Mouse (Mus musculus) 3134 (cell line): ENCODE measurements at regions not wholly inside any gene's neighbourhood (a gene's known extent, or its start where the extent isn't known, plus 50 kb on each side); places are given as distances from the start of the nearest gene placed in this dataset.

ENCODE experiments used
- DNase-seq: peaks from one replicate; pipeline ENCODE4 v3.0.0-alpha.2; 2011; ENCODE audit warnings: low spot score; ENCODE audit not compliant: insufficient read length; ENCODE audit errors: extremely low read depth

DNA sequence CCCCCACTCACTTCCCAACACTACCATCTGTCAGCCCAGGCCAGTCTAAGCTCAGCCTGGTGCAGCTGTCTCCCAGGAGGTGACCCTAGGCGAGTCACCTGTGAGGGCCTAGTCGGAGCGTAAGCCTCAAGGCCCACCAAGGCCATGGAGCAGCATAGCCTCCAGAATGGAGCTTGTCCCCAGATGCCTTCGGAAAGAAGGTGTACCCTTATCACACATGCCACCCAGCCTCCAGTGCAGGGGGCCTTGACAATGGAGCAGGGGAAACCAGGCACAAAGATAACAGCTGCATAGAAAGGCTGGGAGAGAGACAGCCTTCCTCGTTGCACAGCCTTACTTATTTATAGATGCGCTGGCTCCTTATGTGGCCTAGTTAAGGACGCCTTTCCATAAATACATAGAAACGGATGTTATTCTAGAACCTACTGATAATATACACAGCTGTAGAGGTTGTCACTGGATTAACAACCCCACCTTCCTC lies 145.0 kb upstream of the Cpeb2 start:
- no peak for DNase-seq

DNA sequence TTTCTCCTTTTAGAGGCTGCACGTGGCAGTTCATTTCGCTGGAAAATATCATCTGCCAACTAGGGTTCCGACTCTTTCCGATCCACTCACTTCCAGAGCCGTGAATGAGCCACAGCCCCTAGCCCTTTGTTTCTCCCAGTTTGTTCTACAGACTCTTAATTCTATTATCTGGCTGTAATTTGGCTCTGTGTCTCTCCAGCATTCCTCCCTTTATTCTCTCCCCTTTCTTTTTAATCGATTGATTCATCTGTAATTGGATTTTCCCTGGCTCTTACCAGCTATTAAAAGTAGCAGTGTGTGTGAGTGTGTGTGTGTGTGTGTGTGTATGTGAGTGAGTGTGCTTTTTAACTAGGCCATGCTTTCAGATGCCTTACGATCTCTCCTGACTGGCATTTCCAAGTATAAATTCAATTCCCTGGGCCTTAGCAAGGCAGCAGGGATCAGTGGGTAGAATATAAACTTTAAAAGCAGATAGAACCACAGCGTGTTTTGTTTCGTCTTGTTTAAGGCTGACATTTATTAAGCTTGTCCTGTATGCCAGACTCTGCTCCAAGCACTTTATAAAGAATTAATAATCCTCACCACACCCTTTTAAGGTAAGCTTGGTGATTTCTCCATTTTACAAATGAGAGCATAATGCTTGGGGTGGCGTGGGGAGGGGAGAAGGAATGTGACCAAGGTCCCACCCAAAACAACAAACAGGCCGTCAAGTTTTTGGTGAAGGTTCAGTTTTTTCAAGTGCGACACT lies 144.1 kb upstream of the Cpeb2 start:
- no peak for DNase-seq

- no peak for DNase-seq
Observed at GRCm38 (mm10) chr5:43089475-43089874, 143.5 kb upstream of the Cpeb2 start.

- DNase-seq: no peak
Observed at GRCm38 (mm10) chr5:43089941-43090340, 143.0 kb upstream of the Cpeb2 start.

GRCm38 (mm10) chr5:43093647-43094326 lies 139.2 kb upstream of the Cpeb2 start:
- DNase-seq: no peak

- no peak for DNase-seq
Observed at GRCm38 (mm10) chr5:43094329-43094898, 138.6 kb upstream of the Cpeb2 start.

GRCm38 (mm10) chr5:43102000-43102459 lies 130.9 kb upstream of the Cpeb2 start:
- DNase-seq: no peak

- DNase-seq: no peak
Observed at GRCm38 (mm10) chr5:43102590-43102989, 130.4 kb upstream of the Cpeb2 start.

DNA sequence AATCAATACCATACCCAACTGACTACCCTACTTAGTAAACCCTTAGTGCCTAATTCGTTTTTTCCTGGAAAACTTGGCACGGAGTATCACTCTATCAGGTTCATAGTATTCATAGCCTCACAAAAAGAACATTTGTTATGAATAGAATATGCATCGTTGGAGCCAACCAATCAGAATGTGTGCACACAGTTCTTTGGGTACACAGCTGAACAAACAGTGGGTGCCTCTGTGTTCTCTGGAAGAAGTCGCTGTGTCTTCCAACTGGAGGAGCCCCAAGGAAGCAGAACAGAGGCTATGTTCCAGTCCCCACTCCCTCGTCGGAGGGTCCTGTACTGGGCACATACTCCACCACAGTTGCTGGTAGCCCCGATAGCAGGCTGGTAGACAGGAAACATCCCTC lies 129.2 kb upstream of the Cpeb2 start:
- DNase-seq: no peak

DNA sequence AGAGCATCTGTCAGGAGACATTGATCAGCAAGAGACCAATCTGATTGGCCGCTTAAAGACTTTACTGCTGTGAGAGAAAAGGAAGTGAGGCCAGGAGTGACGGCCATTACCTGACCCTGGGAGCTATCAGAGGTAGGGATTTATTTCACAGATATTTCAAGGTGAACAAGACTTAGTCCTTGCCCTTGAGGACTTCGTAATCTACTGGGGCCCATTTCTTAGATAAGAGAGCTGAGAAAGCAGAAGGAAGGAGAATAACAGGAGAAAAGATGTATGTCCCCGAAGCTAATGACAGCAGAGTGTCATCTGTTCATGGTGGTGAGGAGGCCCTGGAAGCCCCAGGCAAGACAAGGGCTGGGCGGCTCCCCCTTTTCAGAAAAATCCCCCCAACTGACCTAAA lies 127.4 kb upstream of the Cpeb2 start:
- DNase-seq: no peak

DNA sequence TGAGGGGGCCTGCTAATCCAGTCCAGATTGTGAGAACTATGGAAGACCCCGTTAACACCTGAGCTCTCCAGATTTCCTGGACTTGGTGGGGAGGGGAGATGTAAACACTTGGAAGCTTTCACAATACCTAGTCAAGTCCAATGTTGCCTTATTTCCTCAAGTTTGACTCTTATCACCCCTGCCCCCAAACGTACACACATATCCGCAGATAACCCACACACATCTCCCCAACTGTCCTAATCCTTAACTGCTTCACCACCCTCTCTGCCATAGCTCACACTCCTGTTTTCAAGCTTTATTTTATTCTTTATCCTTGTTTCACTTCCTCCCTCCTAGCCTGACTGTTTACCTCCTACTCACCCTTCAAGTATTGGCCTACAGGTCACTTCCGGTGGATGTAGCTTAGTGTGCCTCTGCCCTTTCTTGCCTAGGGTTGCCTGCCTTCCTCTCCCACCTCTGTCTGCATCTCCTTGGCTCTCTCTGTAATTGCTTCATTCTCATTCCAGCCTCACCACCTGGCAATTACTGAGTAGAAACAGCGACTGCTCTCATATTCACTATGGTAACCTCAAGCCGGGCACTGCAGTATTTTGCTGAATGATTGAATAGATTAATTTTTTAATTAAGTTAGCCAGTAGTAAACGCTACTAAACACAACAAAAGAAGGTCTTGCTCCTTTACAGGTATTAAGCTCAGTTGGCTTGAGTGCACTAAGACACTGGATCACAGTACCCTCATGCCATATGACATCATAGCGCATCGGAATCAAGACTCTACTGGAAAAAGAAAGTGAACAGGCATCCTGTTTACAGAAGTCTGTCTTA lies 125.3 kb upstream of the Cpeb2 start:
- no peak for DNase-seq

DNA sequence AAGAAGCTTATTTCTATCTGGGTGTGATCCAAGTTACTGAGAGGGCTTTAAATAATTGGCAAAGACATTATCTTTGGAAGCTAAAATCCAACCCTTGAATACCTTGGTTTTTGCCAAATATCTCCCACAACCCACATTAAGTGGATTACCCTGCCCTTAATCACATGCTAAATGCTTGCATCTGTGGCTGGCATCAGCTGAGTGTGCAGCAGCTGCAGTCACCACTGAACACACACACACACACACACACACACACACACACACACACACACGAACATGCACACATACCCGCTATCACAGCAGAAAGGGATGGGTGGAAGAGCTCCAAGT lies 124.7 kb upstream of the Cpeb2 start:
- no peak for DNase-seq

- DNase-seq: no peak
Observed at GRCm38 (mm10) chr5:43110122-43110521, 122.8 kb upstream of the Cpeb2 start.

DNA sequence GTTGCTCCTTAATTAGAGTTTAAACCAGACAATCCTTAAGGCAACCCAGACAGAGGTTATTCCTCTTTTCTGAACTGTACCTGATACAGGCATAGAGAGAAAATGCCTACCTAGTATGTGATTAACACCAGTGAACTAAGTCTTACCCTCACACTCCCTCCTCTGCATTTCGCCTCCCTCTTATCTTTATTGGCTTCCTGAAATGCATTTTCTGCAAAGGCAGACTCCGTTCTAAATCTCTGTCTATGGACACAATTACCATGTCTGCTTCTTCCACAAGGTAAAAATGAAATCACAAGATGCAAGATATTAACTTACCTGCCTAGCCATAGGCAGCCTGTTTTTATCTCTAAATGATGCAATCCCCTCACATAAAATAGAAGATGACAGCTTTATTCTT lies 121.2 kb upstream of the Cpeb2 start:
- no peak for DNase-seq

DNA sequence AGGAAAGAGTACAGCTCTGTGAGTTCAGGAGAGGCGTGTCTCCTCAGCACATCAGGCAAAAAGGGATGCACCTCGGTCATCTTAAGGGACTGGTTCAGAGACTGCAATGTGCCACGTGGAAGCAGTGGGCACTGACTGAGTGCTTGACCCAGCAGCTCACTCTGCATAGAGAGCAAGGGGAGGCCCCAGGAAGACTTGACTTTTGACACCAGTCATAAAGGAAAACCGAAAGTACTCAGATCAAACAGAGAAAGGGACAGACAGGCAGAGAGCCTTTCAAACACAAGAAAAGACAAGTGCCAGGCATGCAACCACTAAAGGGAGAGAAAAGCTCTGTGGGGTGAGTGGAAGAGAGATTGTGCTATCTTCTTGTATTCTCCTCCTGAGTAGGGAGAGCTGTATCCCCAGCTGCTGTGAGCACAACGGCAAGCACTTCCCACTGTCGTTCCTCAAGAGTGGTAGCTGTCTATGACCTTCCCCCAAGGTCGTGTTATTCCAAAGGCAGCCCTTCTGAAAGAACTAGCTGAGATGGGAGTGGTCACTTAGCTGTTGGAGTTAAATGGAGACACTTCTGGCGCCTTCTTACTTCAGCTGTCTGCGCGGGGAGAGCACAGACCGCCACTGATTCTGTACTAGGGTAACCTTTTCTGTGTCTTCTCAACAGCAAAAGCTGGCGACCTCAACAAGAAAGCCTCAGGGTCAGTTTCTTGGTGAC lies 119.4 kb upstream of the Cpeb2 start:
- peak; percentile 3 for DNase-seq

DNA sequence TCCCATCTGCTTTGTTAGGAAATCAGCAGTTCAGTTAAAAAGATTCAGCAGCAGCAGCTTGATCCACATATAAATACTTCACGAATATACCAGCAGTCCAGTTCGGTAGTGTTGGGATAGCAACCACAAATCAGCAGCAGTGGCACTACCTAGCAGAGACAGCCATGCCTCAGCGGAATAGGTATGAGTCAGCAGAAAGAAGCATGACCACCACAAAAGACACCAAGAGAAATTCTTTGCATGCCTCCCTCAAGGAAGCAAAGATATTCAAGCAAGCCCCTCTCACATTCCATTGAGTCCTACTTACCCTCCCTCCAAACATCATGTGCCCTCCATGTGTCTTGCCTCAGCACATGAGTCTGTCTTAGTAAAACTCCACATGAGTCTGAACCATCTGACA lies 117.5 kb upstream of the Cpeb2 start:
- DNase-seq: no peak

DNA sequence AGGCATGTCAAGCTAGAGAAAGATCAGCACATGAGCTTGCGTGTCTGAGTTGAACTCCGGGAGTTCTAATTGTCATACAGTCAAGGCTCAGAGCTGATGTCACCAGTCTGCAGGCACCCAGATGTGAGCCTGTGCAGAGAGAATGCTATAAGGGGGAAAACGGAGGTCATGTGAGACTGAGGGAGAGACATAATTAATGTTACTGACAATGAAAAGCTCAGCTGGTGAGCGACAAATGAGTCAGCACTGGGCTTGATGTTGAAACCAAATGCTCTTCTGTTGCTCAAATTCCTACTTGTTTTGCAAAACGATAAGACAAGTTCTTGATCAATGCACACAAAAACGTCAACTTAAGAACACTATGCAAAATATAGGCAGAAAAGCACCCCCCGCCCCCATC lies 116.1 kb upstream of the Cpeb2 start:
- DNase-seq: no peak

DNA sequence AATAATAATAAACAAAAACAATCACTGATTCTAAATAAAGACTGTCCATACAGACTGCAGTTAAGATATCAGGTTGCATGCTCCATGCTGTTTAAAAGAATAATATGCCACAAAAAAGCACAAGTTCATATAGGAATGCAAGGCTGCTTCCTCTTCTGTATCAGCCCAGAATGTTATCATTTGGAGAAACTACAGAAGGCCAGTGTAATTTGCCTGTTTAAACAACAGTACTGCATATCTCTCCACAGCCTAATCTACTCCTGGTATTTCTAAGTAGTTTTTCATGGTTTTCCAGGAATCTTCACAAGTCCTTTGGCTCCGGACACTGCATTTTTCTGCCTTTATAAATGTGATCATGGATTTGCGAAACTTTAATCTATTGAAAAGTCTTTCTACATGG lies 111.9 kb upstream of the Cpeb2 start:
- no peak for DNase-seq

GRCm38 (mm10) chr5:43124301-43124700 lies 108.7 kb upstream of the Cpeb2 start:
- no peak for DNase-seq

DNA sequence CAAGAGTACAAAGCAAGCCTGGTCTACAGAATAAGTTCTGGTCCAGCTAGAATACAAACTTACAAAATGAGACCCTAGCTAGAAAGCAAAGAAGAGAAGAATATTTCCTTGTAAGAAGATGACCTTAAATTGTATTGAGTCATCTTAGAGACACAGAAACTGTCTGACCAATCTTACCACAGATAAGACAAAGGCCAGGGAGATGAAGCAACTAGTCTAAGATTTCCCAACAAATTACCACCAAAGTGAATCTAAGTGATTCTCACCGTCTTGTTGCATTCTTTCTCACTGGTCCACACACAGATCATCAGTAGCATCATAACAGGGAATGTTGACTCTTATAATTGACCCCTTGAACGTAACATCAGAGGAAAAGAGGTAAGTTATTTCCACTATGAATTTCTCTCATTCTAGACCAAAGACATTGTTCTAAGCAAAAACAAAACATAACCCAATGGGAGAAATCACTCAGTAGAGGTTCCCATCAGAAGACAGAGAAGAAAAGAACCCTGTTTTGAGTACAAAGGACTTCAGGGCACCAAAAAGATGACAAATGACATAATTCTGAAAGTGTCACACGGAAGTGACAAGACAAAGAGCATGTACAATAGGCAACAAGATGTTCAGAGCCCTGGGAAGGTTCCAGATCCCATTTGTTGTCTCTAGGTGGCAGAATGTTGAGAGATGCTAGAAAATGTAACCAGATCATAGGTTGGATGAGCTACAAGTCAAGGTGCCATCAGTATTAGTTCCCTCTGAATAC lies 107.0 kb upstream of the Cpeb2 start:
- DNase-seq: no peak
